Mouse (Mus musculus): ENCODE measurements around the gene Kdsr. TPM values are rescaled to one million over a fixed set of nuclear protein-coding genes. Genes with fewer than 3 reads are reported as not detected.

The Kdsr gene
- total RNA-seq, 1 experiment from 2014 or later = 27.7 TPM

DNA sequence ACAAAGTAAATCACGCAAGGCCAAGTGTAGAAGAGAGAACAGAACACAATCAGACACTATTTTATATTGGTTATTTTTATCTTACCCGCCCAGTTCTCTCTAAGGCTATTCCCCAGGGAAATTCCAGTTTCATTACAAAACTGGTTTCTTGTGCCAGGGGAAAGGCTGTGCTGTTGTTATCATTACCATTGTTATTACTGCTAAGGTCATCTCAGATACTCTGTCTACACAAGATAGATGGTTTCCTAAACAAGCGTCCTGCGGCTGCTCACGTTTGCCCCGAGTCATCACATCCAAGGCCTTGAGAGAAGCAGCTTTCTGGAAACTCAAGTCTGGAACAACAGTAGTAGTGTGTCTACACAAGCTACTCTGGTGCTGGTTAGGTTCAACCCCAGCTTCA lies 65.2 kb downstream of the Kdsr start:
- DNase-seq = peak; percentile 43

- DNase-seq = no peak
Observed at GRCm38 (mm10) chr1:106692599-106692998, 66.9 kb downstream of the Kdsr start.

DNA sequence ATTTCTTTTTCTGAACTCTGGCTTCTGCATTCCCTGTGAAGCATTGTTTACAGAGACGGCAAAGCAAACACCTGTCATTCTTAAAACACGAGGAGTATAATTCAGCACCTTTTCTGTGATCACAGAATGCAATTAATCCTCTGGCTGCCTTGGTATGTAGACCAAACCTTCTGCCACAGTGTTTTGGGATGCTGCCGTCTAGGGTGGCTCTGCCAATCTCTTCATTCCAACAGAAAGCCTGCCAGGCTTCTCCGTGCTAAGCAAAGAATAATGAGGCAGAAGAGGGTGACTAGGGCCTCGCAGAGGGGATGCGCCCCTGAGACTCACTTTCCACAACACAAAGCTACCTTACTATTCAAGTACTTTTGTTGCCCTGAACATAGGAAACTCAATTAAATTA lies 68.6 kb downstream of the Kdsr start:
- DNase-seq = no peak

DNA sequence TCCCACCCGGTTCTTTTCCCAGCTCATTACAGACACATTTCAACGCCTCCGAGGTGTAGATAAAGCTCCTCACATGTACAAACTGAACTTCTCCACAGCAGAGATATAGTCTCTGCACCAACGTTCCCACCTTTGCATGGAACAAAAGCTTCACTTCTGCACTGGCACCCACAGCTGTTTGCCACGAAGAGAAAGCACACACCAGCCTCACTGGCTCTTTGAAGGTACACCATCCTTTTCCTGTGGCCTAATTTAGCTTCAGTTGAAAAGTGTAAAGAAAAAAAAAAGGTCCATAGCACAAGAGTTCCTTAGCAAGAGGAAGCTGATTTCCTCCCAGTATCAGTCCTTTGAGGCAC lies 71.4 kb downstream of the Kdsr start:
- no peak for DNase-seq

- no peak for DNase-seq
Observed at GRCm38 (mm10) chr1:106687435-106688160, 71.9 kb downstream of the Kdsr start.

GRCm38 (mm10) chr1:106685702-106686101 lies 73.8 kb downstream of the Kdsr start:
- no peak for DNase-seq

DNA sequence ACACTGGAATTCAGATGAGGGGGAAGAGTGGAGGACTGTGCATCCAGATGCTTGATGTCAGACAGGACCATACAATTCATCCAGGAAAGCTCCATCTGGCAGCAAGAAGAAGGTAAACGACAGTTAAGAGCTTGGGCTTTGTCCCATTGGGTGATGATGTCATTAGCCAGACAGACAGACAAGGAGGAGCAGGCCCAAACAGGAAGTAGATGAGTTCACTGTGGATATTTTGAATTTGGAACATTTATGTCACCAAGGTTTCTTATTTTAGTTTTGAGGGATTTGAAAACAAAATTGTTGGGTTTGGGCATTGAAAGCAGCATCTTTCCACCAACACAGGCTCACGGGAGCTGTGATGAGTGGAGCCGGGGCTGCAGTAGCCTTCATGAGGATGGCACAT lies 75.0 kb downstream of the Kdsr start:
- DNase-seq = no peak

DNA sequence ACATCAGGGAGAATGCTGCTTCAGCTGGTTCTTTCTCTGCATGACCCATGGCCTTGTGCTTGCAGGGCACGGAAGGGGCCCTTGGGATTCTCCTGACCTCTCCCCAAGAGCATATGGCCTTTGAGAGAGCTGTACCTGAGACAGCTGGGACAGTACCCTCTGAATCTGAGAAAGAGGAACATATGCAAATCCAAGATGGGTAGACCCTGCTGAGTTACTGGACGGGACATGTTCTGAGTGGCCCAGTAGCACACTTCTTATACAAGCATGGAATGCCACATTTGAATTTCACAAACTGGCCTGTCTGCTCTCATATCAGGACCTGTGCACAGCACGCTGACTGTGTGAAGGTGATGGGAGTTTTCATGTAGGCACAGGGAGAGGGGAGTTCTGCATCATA lies 76.7 kb downstream of the Kdsr start:
- DNase-seq = no peak

GRCm38 (mm10) chr1:106679800-106680515 lies 79.6 kb downstream of the Kdsr start:
- no peak for DNase-seq

DNA sequence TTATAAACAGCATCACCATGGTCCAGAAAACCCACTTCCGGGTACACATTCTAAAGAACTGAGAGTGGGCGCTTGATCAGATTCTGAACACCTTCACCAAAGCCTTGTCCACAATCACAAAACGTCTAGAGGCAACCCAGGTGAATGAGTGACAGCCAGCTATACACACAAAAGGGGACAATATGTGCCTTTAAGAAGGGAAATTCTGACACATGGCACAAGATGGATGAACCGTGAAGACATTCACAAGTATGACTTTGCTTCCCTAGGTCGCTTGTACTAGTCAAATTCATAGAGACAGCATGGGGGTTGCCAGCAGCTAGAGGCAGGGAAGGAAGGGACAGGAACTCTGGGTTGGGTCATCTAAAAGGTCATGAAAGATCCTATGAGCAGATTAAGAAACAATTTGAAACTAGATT lies 81.5 kb downstream of the Kdsr start:
- no peak for DNase-seq

Other genes starting within 250 kb of the Kdsr start
- 6.0 and 10.1 TPM in 2 replicates for gene Bcl2, start 45.5 kb downstream of the Kdsr start, total RNA-seq (2021)
- 87.3 and 92.2 TPM in 2 replicates for gene Vps4b, start 37.0 kb upstream of the Kdsr start, total RNA-seq (2021)
- gene Serpinb5, start 101.4 kb upstream of the Kdsr start, total RNA-seq (2021) = not detected in 2 replicates
- gene Serpinb12, start 174.7 kb upstream of the Kdsr start, total RNA-seq (2021) = not detected in 2 replicates
- not detected in 2 replicates for gene Serpinb13, start 221.3 kb upstream of the Kdsr start, total RNA-seq (2021)